Mouse (Mus musculus): ENCODE measurements around the gene Hsdl2. TPM values are rescaled to one million over a fixed set of nuclear protein-coding genes. Genes with fewer than 3 reads are reported as not detected.

The Hsdl2 gene
- total and polyA plus RNA-seq, 2 experiments from 2014 or later, result 23.6 to 48.8 TPM

DNA sequence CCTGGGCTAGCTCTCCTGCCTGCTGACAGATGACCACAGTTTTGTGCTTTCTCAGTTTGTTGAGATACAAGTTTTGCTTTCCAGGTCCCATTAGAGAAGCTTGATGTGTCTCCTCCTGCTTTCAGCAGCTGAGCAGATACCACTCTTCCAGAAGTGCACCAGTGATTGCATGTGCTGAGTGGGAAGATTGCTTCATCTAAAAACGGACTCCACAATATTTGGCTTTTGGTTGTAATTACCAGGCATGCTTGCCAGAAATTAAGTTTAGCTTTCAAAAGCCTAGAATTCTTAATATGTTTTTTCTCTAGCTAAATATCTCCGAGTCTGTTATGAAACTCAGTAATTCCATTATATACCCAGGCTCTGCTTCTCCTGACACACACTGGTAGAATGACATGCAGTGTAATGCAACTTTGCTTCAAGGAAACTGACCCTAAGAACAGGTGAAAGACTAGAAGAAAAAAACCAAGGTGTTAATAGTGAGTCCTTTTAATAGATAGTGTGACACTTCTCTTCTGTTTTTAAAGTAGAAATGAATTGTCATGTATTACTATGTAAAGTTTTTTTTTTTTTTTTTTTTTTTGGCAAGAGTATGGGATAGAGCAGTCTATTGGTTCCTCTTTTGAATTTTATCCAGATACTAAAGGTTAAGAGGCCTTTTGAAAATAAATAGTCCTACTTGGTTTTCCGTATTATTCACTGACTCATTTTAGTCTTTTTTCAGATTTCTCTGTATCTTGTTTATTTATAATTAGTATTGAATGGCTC is 85.4 kb downstream of the Hsdl2 start:
- no peak for DNase-seq (ENCODE audit: low spot score)
- no peak overlapping the region for H3K9ac ChIP-seq (replicated peaks; ENCODE audit: low read length)
- H3K4me1 ChIP-seq (ENCODE audit: insufficient read depth, low read length), result no peaks in the 10 kb centered on the region
- no peaks in the 10 kb centered on the region for H3K36me3 ChIP-seq (ENCODE audit: insufficient read depth, low read length)
- H3K27me3 ChIP-seq (ENCODE audit: insufficient read depth, low read length), result no peaks in the 10 kb centered on the region
- H3K27ac ChIP-seq, result no peak overlapping the region
- 79% methylated on average over 3 of the region's 3 CpGs for WGBS
- no peak for TF ChIP-seq CTCF (IDR thresholded peaks at IDR 0.05; ENCODE audit: low read depth)
- ATAC-seq, result no peak
- H3K9me3 ChIP-seq (ENCODE audit: low read length), result no peaks in the 10 kb centered on the region
- H3K4me2 ChIP-seq (ENCODE audit: low read depth, low read length), result no peak overlapping the region
- no peak overlapping the region for H3K4me3 ChIP-seq (ENCODE audit: low read length)

DNA sequence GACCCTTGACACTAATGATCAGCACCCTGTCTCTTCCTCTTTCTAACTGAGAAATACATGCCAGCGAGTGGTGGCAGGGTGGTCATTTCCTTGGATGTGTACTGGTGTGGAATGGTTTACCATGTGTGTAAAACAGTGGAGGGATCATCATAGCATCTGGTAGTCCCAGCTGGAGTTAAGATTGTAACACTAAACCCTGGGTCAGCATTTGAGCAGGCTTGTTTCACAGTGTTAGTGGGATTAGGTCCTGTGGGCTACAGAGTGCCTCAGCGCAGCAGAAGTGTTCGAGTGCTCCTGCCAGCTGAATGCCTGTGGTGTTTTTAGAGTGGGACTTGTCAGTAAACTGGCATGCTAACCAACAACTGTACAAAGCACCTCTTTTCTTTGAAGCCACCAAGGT is 86.7 kb downstream of the Hsdl2 start:
- no peak for TF ChIP-seq CTCF (IDR thresholded peaks at IDR 0.05; ENCODE audit: low read depth)
- DNase-seq (ENCODE audit: low spot score), result peak; percentile 9

More for the DNA sequence above, 86.7 kb downstream of the Hsdl2 start:
- Histone ChIP-seq H3K4me2 (ENCODE audit: low read depth, low read length) (no peak overlapping the region), H3K27me3 (ENCODE audit: insufficient read depth, low read length) (no peaks in the 10 kb centered on the region), H3K27ac (no peak overlapping the region), H3K36me3 (ENCODE audit: insufficient read depth, low read length) (no peaks in the 10 kb centered on the region), H3K4me3 (ENCODE audit: low read length) (no peak overlapping the region), H3K9me3 (ENCODE audit: low read length) (no peaks in the 10 kb centered on the region), H3K4me1 (ENCODE audit: insufficient read depth, low read length) (no peaks in the 10 kb centered on the region), H3K9ac (replicated peaks; ENCODE audit: low read length) (no peak overlapping the region)
- 54% methylated on average over 3 of the region's 3 CpGs for WGBS
- 0 out of 2 replicates have a peak, but pooled peaks have one; percentile 49 for ATAC-seq

Other genes starting within 250 kb of the Hsdl2 start
- gene Susd1, start 142.9 kb upstream of the Hsdl2 start, total RNA-seq (2014; rRNA removed), result 9.4 and 10.8 TPM in 2 replicates
- gene Susd1, start 142.9 kb upstream of the Hsdl2 start, polyA plus RNA-seq (2015; fragmentation: Nextera tagmentation; extraction: Ambion mirVana), result 2.2 and 2.7 TPM in 2 replicates
- gene Ptbp3, start 32.2 kb upstream of the Hsdl2 start, total RNA-seq (2014; rRNA removed), result 29.0 and 29.2 TPM in 2 replicates
- 12.0 and 13.2 TPM in 2 replicates for gene Ptbp3, start 32.2 kb upstream of the Hsdl2 start, polyA plus RNA-seq (2015; fragmentation: Nextera tagmentation; extraction: Ambion mirVana)
- gene E130308A19Rik, start 44.6 kb downstream of the Hsdl2 start, total RNA-seq (2014; rRNA removed), result 29.2 and 41.9 TPM in 2 replicates
- gene E130308A19Rik, start 44.6 kb downstream of the Hsdl2 start, polyA plus RNA-seq (2015; fragmentation: Nextera tagmentation; extraction: Ambion mirVana), result 33.8 and 35.7 TPM in 2 replicates
- gene Inip, start 220.0 kb downstream of the Hsdl2 start, total RNA-seq (2014; rRNA removed), result 20.3 and 20.7 TPM in 2 replicates
- 40.2 and 40.5 TPM in 2 replicates for gene Inip, start 220.0 kb downstream of the Hsdl2 start, polyA plus RNA-seq (2015; fragmentation: Nextera tagmentation; extraction: Ambion mirVana)
- 31.2 and 34.1 TPM in 2 replicates for gene Snx30, start 224.3 kb downstream of the Hsdl2 start, total RNA-seq (2014; rRNA removed)
- 15.8 and 18.3 TPM in 2 replicates for gene Snx30, start 224.3 kb downstream of the Hsdl2 start, polyA plus RNA-seq (2015; fragmentation: Nextera tagmentation; extraction: Ambion mirVana)